Mouse (Mus musculus) large intestine, adult 2 months (tissue): Measurements from ENCODE around the gene Kat2b. TPM values are rescaled to one million over a fixed set of nuclear protein-coding genes. Genes with fewer than 3 reads are reported as not detected.
A peak's percentile ranks its signal among the peaks of the same experiment; 100 is the strongest.
"Not testable (repeated sequence)": the region's sequence is repeated elsewhere in the genome, so short reads cannot be mapped to it uniquely, and the experiment has no call there.

ENCODE experiments used
- DNase-seq: peaks from one replicate; pipeline ENCODE4 v3.0.0-alpha.2; 2012; ENCODE audit warnings: low read depth, low spot score
- WGBS: fragments of 180-500 bp; shearing (Covaris S2); methylation state at CpG from one replicate; pipeline ENCODE4 v1.1.7; 2018; 5-methylcytosine and 5-hydroxymethylcytosine counted together
- polyA plus RNA-seq: library from polyadenylated mRNA; depleted of rRNA; stranded (reverse); fragments of >200 nt; gene quantifications from 2 replicates; pipeline ENCODE4 v1.2.3, GENCODE M21; 2012

The Kat2b gene
- polyA plus RNA-seq, 1 experiment: 6.6 TPM

GRCm38 (mm10) chr17:53655959-53656358, 89.3 kb downstream of the Kat2b start:
- DNase-seq: no peak
- WGBS: 84% methylated on average over 2 of the region's 2 CpGs

GRCm38 (mm10) chr17:53656369-53656860, 89.8 kb downstream of the Kat2b start:
- WGBS: 55% methylated on average over 6 of the region's 6 CpGs
- no peak for DNase-seq

GRCm38 (mm10) chr17:53657391-53657790, 90.7 kb downstream of the Kat2b start:
- not testable (repeated sequence) for DNase-seq
- 59% methylated on average over 2 of the region's 2 CpGs for WGBS

- 92% methylated on average over 2 of the region's 2 CpGs for WGBS
These were observed 92.0 kb downstream of the Kat2b start for GRCm38 (mm10) chr17:53658668-53659067.

GRCm38 (mm10) chr17:53659230-53659629, 92.6 kb downstream of the Kat2b start:
- 87% methylated on average over 8 of the region's 8 CpGs for WGBS
- no peak for DNase-seq

More at GRCm38 (mm10) chr17:53658668-53659067, 92.0 kb downstream of the Kat2b start:
- DNase-seq: no peak

GRCm38 (mm10) chr17:53659738-53660137, 93.1 kb downstream of the Kat2b start:
- no peak for DNase-seq
- 79% methylated on average over 4 of the region's 4 CpGs for WGBS

GRCm38 (mm10) chr17:53661056-53661840, 94.6 kb downstream of the Kat2b start:
- no peak for DNase-seq
- WGBS: 89% methylated on average over 6 of the region's 6 CpGs

- WGBS: 83% methylated on average over 3 of the region's 3 CpGs
- DNase-seq: no peak
These were observed 97.6 kb downstream of the Kat2b start for GRCm38 (mm10) chr17:53664267-53664666.

- DNase-seq: no peak
- 81% methylated on average over 2 of the region's 2 CpGs for WGBS
These were observed 98.2 kb downstream of the Kat2b start for GRCm38 (mm10) chr17:53664703-53665382.

GRCm38 (mm10) chr17:53670453-53670852, 103.8 kb downstream of the Kat2b start:
- 92% methylated on average over 8 of the region's 8 CpGs for WGBS

GRCm38 (mm10) chr17:53678716-53679115, 112.1 kb downstream of the Kat2b start:
- no peak for DNase-seq
- 71% methylated on average over 8 of the region's 8 CpGs for WGBS

More at GRCm38 (mm10) chr17:53670453-53670852, 103.8 kb downstream of the Kat2b start:
- DNase-seq: no peak

- 2% methylated on average over 1 of the region's 1 CpGs for WGBS
- no peak for DNase-seq
These were observed 121.7 kb downstream of the Kat2b start for GRCm38 (mm10) chr17:53688321-53688720.

GRCm38 (mm10) chr17:53688877-53689802, 122.5 kb downstream of the Kat2b start, which contains the start of gene Sgo1:
TSS of gene Sgo1 (minus strand) at chr17:53689333.
- WGBS: under 1% methylated on average over 78 of the region's 78 CpGs
- peak; percentile 90 for DNase-seq

GRCm38 (mm10) chr17:53689946-53690345, 123.3 kb downstream of the Kat2b start:
- 11% methylated on average over 7 of the region's 7 CpGs for WGBS
- DNase-seq: no peak

GRCm38 (mm10) chr17:53694039-53694438, 127.4 kb downstream of the Kat2b start:
- WGBS: 71% methylated on average over 2 of the region's 2 CpGs
- DNase-seq: no peak

- 90% methylated on average over 8 of the region's 8 CpGs for whole genome bisulfite sequencing
- not testable (repeated sequence) for DNase-seq
These were observed 130.9 kb downstream of the Kat2b start for GRCm38 (mm10) chr17:53697521-53697920.

GRCm38 (mm10) chr17:53714453-53714852, 147.8 kb downstream of the Kat2b start:
- WGBS: 26% methylated on average over 1 of the region's 1 CpGs
- no peak for DNase-seq

GRCm38 (mm10) chr17:53715161-53715560, 148.5 kb downstream of the Kat2b start:
- not testable (repeated sequence) for DNase-seq
- WGBS: 48% methylated on average over 1 of the region's 1 CpGs

GRCm38 (mm10) chr17:53718474-53718873, 151.8 kb downstream of the Kat2b start:
- 57% methylated on average over 1 of the region's 1 CpGs for WGBS
- no peak for DNase-seq
